Mouse (Mus musculus) CH12.LX (cell line): ENCODE data around the gene Stk24. TPM values are rescaled to one million over a fixed set of nuclear protein-coding genes. Genes with fewer than 3 reads are reported as not detected.

Experiments used
- DNase-seq: peaks from one replicate; pipeline ENCODE4 v3.0.0-alpha.2; 2013; ENCODE audit errors: extremely low read depth
- H3K27ac ChIP-seq: 2 replicates; pipeline ENCODE4 v1.5.1; 2012; ENCODE audit warnings: low read depth, mild to moderate bottlenecking, control low read depth, moderate library complexity; ENCODE audit not compliant: insufficient read depth
- H3K27me3 ChIP-seq: replicated peaks from 2 replicates; pipeline ENCODE3; 2012; ENCODE audit warnings: inconsistent platforms
- H3K36me3 ChIP-seq, 2 experiments: replicated peaks in 1 of 2; 2 replicates each; pipeline versions ENCODE3 to v1.6.1; 2012; ENCODE audit warnings: inconsistent platforms in 1 of 2, low read length in 1 of 2, mild to moderate bottlenecking in 1 of 2, mixed read lengths in 1 of 2, moderate library complexity in 1 of 2; ENCODE audit not compliant: control insufficient read depth in 1 of 2, insufficient read depth in 1 of 2
- H3K4me1 ChIP-seq, 2 experiments: 2 replicates each; pipeline ENCODE4 v1.6.1; 2012; ENCODE audit warnings: inconsistent platforms in 1 of 2, moderate library complexity in 1 of 2; ENCODE audit not compliant: insufficient read depth in 2 of 2, control insufficient read depth in 1 of 2
- H3K4me2 ChIP-seq: 2 replicates; pipeline ENCODE4 v1.6.1; 2012; ENCODE audit warnings: low read depth, mild to moderate bottlenecking, control low read depth; ENCODE audit not compliant: poor library complexity, insufficient read depth, severe bottlenecking
- H3K4me3 ChIP-seq, 3 experiments: fragments of 150-350 bp in 1 of 3; sonication (generic) in 1 of 3; replicated peaks in 1 of 3; 2 replicates each; pipeline versions ENCODE3 to v1.5.1; 2011 to 2012; ENCODE audit warnings: low read depth in 2 of 3, low read length in 2 of 3, mild to moderate bottlenecking in 2 of 3, moderate library complexity in 2 of 3, control low read depth in 1 of 3, improper control_type of control experiment in 1 of 3, inconsistent platforms in 1 of 3, mixed read lengths in 1 of 3; ENCODE audit not compliant: poor library complexity in 1 of 3
- H3K79me2 ChIP-seq: replicated peaks from 2 replicates; pipeline ENCODE4 v1.6.1; 2012; ENCODE audit warnings: mild to moderate bottlenecking, moderate library complexity; ENCODE audit not compliant: control insufficient read depth, poor library complexity, insufficient read depth, severe bottlenecking; ENCODE audit errors: extremely low read depth
- H3K9ac ChIP-seq: 2 replicates; pipeline ENCODE4 v1.6.1; 2012; ENCODE audit warnings: low read depth, mild to moderate bottlenecking, control low read depth, moderate library complexity; ENCODE audit not compliant: insufficient read depth
- H3K9me3 ChIP-seq: replicated peaks from 2 replicates; pipeline ENCODE3; 2012; ENCODE audit warnings: low read length, inconsistent platforms, mixed read lengths
- CHD1 ChIP-seq: IDR thresholded peaks from 2 replicates; pipeline ENCODE4 v1.6.1; 2012; ENCODE audit warnings: low read depth, low read length, improper control_type of control experiment, inconsistent platforms
- CHD2 ChIP-seq: IDR thresholded peaks from 2 replicates; pipeline ENCODE4 v1.6.1; 2011; ENCODE audit warnings: low read length, improper control_type of control experiment
- ELF1 ChIP-seq: IDR thresholded peaks from 2 replicates; pipeline ENCODE4 v1.6.1; 2014; ENCODE audit warnings: low read depth, mild to moderate bottlenecking, inconsistent platforms, low read length, improper control_type of control experiment
- EP300 ChIP-seq: IDR thresholded peaks from 2 replicates; pipeline ENCODE4 v1.6.1; 2011; ENCODE audit warnings: low read length, improper control_type of control experiment
- ETS1 ChIP-seq: conservative IDR thresholded peaks from 2 replicates; pipeline ENCODE4 v1.6.1; 2012; ENCODE audit warnings: low read depth, mild to moderate bottlenecking, inconsistent platforms, low read length, improper control_type of control experiment, moderate library complexity
- GABPA ChIP-seq: IDR thresholded peaks from 2 replicates; pipeline ENCODE4 v1.6.1; 2012; ENCODE audit warnings: low read depth, low read length, improper control_type of control experiment, inconsistent platforms; ENCODE audit not compliant: insufficient replicate concordance
- HCFC1 ChIP-seq: IDR thresholded peaks from 2 replicates; pipeline ENCODE4 v1.6.1; 2012; ENCODE audit warnings: low read depth, mild to moderate bottlenecking, inconsistent platforms, low read length, improper control_type of control experiment
- IRF4 ChIP-seq: IDR thresholded peaks from 2 replicates; pipeline ENCODE4 v1.6.1; 2014; ENCODE audit warnings: low read depth, mild to moderate bottlenecking, inconsistent platforms, low read length, improper control_type of control experiment
- KAT2A ChIP-seq: IDR thresholded peaks from 2 replicates; pipeline ENCODE4 v1.6.1; 2012; ENCODE audit warnings: low read length, improper control_type of control experiment, inconsistent platforms; ENCODE audit not compliant: insufficient replicate concordance
- MAFK ChIP-seq: IDR thresholded peaks from 2 replicates; pipeline ENCODE4 v1.6.1; 2011; ENCODE audit warnings: low read length, improper control_type of control experiment; ENCODE audit not compliant: insufficient replicate concordance
- MAZ ChIP-seq: IDR thresholded peaks from 2 replicates; pipeline ENCODE4 v1.6.1; 2012; ENCODE audit warnings: low read depth, mild to moderate bottlenecking, inconsistent platforms, low read length, improper control_type of control experiment, moderate library complexity
- MXI1 ChIP-seq: IDR thresholded peaks from 2 replicates; pipeline ENCODE4 v1.6.1; 2011; ENCODE audit warnings: mild to moderate bottlenecking, low read depth, low read length, improper control_type of control experiment
- MYC ChIP-seq: IDR thresholded peaks from 2 replicates; pipeline ENCODE4 v1.6.1; 2011; ENCODE audit warnings: low read depth, mild to moderate bottlenecking, improper control_type of control experiment, low read length
- NELFE ChIP-seq: IDR thresholded peaks from 2 replicates; pipeline ENCODE4 v1.6.1; 2011; ENCODE audit warnings: low read depth, low read length, improper control_type of control experiment
- NRF1 ChIP-seq: IDR thresholded peaks from 2 replicates; pipeline ENCODE4 v1.6.1; 2014; ENCODE audit warnings: low read depth, mild to moderate bottlenecking, inconsistent platforms, low read length, improper control_type of control experiment, moderate library complexity
- POLR2AphosphoS2 ChIP-seq: IDR thresholded peaks from 2 replicates; pipeline ENCODE4 v1.6.1; 2011; ENCODE audit warnings: low read depth, low read length, improper control_type of control experiment
- RAD21 ChIP-seq: IDR thresholded peaks from 2 replicates; pipeline ENCODE4 v1.6.1; 2011; ENCODE audit warnings: low read depth, mild to moderate bottlenecking, low read length, improper control_type of control experiment, moderate library complexity
- RCOR1 ChIP-seq: conservative IDR thresholded peaks from 2 replicates; pipeline ENCODE4 v1.6.1; 2012; ENCODE audit warnings: low read depth, mild to moderate bottlenecking, inconsistent platforms, low read length, improper control_type of control experiment
- SIN3A ChIP-seq: IDR thresholded peaks from 2 replicates; pipeline ENCODE4 v1.6.1; 2012; ENCODE audit warnings: low read length, improper control_type of control experiment, inconsistent platforms
- SMC3 ChIP-seq: IDR thresholded peaks from 2 replicates; pipeline ENCODE4 v1.6.1; 2011; ENCODE audit warnings: low read depth, low read length, improper control_type of control experiment
- TBP ChIP-seq: conservative IDR thresholded peaks from 2 replicates; pipeline ENCODE4 v1.6.1; 2011; ENCODE audit warnings: low read depth, low read length, improper control_type of control experiment
- UBTF ChIP-seq: IDR thresholded peaks from 2 replicates; pipeline ENCODE4 v1.6.1; 2012; ENCODE audit warnings: low read depth, mild to moderate bottlenecking, inconsistent platforms, low read length, improper control_type of control experiment, moderate library complexity
- USF2 ChIP-seq: conservative IDR thresholded peaks from 2 replicates; pipeline ENCODE4 v1.6.1; 2011; ENCODE audit warnings: low read depth, low read length, improper control_type of control experiment
- ZC3H11A ChIP-seq: IDR thresholded peaks from 2 replicates; pipeline ENCODE4 v1.6.1; 2012; ENCODE audit warnings: low read depth, mild to moderate bottlenecking, inconsistent platforms, low read length, improper control_type of control experiment
- ZKSCAN1 ChIP-seq: IDR thresholded peaks from 2 replicates; pipeline ENCODE4 v1.6.1; 2012; ENCODE audit warnings: low read depth, inconsistent platforms, low read length, improper control_type of control experiment, borderline replicate concordance
- ZNF384 ChIP-seq: IDR thresholded peaks from 2 replicates; pipeline ENCODE4 v1.6.1; 2012; ENCODE audit warnings: low read depth, low read length, improper control_type of control experiment, inconsistent platforms
- dilution Hi-C: fragments of 300-500 bp; cut with MboI; formaldehyde crosslinking; loops from 2 replicates; pipeline ENCODE4 v1.14.3; 2020; ENCODE audit warnings: low sequenced_read_pairs; ENCODE audit not compliant: extremely low pct_unique_long_range_greater_than_20kb, extremely low pct_ligation_motif_present
- in situ Hi-C: fragments of 300-500 bp; cut with MboI; formaldehyde crosslinking; loops from 3 replicates; pipeline ENCODE4 v1.14.3; 2019; ENCODE audit warnings: low sequenced_read_pairs, low pct_ligation_motif_present, low pct_unique_long_range_greater_than_20kb, mixed read lengths
- polyA plus RNA-seq: library from polyadenylated mRNA; unstranded; fragments of >175 nt; gene quantifications from 2 replicates; pipeline ENCODE4 v1.2.1, GENCODE M21; 2012; ENCODE audit warnings: low read depth; ENCODE audit not compliant: insufficient read length
- total RNA-seq, 2 experiments: library from RNA; depleted of rRNA; stranded (reverse); fragments of 300-350 nt in 1 of 2; fragments of >200 nt in 1 of 2; gene quantifications; 2 replicates each; pipeline ENCODE4 v1.2.3; 2012 to 2014

The Stk24 gene
- total and polyA plus RNA-seq, 3 experiments: 35.5 to 96.7 (median 52.7) TPM

- no peak for TF ChIP-seq GABPA
- TF ChIP-seq CHD1: no peak; the same call in 1 of the 2 replicates
- peak; percentile 97 for TF ChIP-seq ZNF384
- 0 out of 2 replicates have a peak, but pooled peaks have one; percentile 45 for TF ChIP-seq NELFE
- peak; percentile 85 for TF ChIP-seq MAZ
- TF ChIP-seq UBTF: no peak
- TF ChIP-seq MYC: peak; percentile 90
- peak; percentile 89 for TF ChIP-seq SIN3A
Measured at GRCm38 (mm10) chr14:121328878-121329277, 50.9 kb downstream of the Stk24 start (continued).

- Histone ChIP-seq H3K4me2 (no peak overlapping the region), H3K79me2 (peaks cover 92% of the 10 kb centered on the region), H3K27ac (peak overlapping the region; percentile 31), H3K4me1 (peaks cover 64 to 92% of the 10 kb centered on the region in 2 experiments), H3K36me3 (peaks cover 0 to 33% of the 10 kb centered on the region in 2 experiments), H3K4me3 (no peak overlapping the region), H3K9ac (no peak overlapping the region), H3K9me3 (no peaks in the 10 kb centered on the region), H3K27me3 (no peaks in the 10 kb centered on the region)
- DNase-seq: no peak
- in situ Hi-C loops: no loop called here
- dilution Hi-C loops: no loop called here
- TF ChIP-seq HCFC1: peak; percentile 47; the same call in 1 of the 2 replicates
- no peak for TF ChIP-seq GABPA
Measured at GRCm38 (mm10) chr14:121326432-121326831, 53.4 kb downstream of the Stk24 start.

- Histone ChIP-seq H3K4me3 (peak overlapping the region; percentile 35 to 38 (median 37)), H3K9me3 (no peaks in the 10 kb centered on the region), H3K4me1 (peaks cover 52 to 81% of the 10 kb centered on the region in 2 experiments), H3K9ac (peak overlapping the region; percentile 55), H3K27me3 (no peaks in the 10 kb centered on the region), H3K79me2 (peaks cover 85% of the 10 kb centered on the region), H3K27ac (peak overlapping the region; percentile 95), H3K4me2 (peak overlapping the region; percentile 53), H3K36me3 (peaks cover 0 to 25% of the 10 kb centered on the region in 2 experiments)
- in situ Hi-C loops (no loop called here), dilution Hi-C loops (no loop called here)
- peak; percentile 94 for DNase-seq
- TF ChIP-seq MXI1 (peak; percentile 80), HCFC1 (peak; percentile 18; the same call in 1 of the 2 replicates), USF2 (no peak), MAZ (peak; percentile 82; the same call in 1 of the 2 replicates), RCOR1 (peak; percentile 84; the same call in 1 of the 2 replicates), MYC (peak; percentile 19), ZKSCAN1 (no peak), KAT2A (0 out of 2 replicates have a peak, but pooled peaks have one; percentile 50), POLR2AphosphoS2 (peak; percentile 48; the same call in 1 of the 2 replicates), CHD2 (peak; percentile 75), SIN3A (peak; percentile 88), TBP (0 out of 2 replicates have a peak, but pooled peaks have one; percentile 45), RAD21 (peak; percentile 34), IRF4 (peak; percentile 97), ETS1 (peak; percentile 98), ZC3H11A (no peak), GABPA (no peak), ELF1 (no peak), NRF1 (no peak), MAFK (no peak; the same call in 1 of the 2 replicates), EP300 (peak; percentile 98), ZNF384 (peak; percentile 30; the same call in 1 of the 2 replicates), UBTF (peak; percentile 57; the same call in 1 of the 2 replicates), SMC3 (peak; percentile 35)
Measured at GRCm38 (mm10) chr14:121324521-121325330, 55.1 kb downstream of the Stk24 start.
